Mouse (Mus musculus) ovary, postnatal 36 days (tissue): ENCODE data around the gene Galnt3.

Experiments
- DNase-seq: peaks from one replicate; pipeline ENCODE4 v3.0.0; 2022; ENCODE audit warnings: low spot score, mixed read lengths

Galnt3 gene

DNA sequence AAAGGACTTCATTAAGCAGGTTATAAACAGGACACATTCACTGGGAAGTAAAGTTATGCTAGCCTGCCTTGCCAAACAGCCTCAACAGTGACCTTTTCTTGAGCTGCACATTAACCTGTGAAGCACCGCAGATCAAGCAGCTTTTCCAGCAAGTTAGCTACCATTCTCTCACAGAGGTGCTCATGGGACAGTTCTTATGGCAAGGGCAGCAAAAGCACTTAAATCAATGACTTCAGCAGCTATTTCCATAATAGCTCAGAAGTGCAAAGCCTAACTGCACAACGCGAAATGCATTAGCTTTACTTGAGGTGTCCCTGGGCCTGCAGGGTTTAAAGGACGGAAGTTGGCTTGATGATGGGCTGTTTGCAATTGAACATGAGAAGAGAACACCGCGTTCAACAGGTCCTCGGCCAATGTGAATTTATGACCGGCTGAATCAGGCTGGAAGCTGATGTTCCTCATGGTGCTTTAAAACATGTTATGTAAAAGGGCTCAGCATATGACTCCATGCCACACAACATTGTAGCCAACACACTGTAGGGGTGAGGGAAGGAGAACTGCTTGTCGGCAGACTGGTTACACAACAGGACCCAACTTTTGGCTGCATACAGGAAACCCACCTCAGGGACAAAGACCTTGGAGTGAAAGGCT lies 16.8 kb downstream of the Galnt3 start:
- DNase-seq, result no peak

- DNase-seq, result no peak
These were observed 20.9 kb downstream of the Galnt3 start for GRCm38 (mm10) chr2:66103740-66104436.

DNA sequence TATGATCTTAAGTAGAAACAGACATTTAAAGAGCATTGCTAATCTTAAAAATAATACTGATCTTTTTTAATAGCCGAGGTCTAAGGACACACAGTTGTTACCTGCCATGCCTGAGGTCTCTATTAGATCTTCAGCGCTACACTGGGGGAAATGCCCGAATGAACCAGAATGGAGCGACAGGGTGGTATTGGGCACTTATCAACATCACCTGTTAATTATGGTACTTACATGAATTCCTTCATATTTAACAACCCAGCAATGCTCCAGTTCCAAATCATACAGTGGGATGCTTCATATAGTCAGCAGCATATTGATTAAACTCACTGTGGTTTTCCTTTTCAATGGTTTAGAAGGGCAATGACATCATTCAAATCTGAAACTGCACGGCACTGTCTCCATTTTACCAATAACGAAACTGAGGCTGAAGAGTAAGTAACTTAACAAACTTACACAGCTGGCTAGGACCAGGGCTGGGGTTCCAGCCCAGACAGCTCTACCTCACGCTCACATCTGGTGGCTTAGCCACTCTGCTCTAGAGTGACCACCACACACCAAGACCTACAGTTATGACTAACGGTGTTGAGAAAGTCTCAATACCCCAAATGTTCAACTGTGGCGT lies 23.0 kb downstream of the Galnt3 start:
- no peak for DNase-seq

DNA sequence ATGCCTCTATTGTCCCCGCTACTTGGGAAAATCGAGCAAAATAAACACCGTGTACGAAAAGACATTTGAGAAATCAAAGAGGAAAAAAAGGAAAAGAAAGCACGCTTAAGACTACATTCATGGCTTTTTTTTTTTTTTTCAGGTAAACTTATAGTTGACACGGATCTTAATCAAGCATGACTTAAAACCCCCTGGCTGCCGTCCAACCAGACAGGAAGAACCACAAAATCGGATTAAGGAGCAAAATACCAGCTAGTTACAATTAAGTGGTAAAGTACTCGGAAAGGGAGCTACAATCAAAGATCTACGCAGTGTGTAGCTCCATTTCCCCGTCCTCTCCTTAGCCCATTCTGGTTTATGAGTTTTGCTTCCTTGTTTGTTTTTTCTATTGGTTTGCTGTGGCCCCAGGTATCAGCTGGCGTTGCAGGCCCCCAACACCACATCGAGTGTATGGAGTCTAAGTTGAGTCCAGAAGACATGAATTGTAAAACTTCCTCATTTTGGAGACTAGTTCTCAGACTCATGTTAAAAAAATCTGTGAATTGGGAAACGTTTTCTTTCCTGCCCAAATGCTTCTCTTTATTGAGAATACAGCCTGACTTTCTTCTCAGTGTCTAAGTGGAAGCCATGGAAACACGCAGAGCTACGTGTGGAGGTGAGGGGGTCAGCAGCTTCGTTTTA lies 24.0 kb downstream of the Galnt3 start:
- no peak for DNase-seq

- DNase-seq, result no peak
These were observed 24.6 kb downstream of the Galnt3 start for GRCm38 (mm10) chr2:66100239-66100638.

DNA sequence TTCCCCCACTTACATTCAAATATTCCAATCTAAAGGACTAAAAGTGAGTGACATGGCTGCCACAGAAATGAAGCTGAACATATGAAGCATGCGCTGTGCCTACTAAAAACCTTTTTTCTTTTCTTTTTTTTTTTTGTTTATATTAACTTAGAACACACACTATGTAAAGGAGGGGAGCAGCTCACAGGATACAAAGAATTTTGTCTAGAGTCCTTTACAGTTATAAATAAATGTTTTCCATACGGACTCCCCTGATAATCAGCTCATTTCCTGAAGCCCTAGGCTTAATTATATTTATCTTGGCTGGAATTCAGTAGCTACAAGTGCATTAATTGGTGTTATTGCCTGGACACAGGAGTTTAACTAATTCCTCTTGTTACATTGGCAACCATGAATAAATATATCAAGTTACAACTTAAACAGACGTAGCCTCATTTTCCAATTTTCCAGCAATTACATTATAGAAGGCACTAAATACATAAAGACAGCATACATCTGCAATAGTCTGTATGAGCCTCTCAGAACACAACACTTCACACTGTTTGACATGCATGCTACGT lies 30.1 kb downstream of the Galnt3 start:
- no peak for DNase-seq

DNA sequence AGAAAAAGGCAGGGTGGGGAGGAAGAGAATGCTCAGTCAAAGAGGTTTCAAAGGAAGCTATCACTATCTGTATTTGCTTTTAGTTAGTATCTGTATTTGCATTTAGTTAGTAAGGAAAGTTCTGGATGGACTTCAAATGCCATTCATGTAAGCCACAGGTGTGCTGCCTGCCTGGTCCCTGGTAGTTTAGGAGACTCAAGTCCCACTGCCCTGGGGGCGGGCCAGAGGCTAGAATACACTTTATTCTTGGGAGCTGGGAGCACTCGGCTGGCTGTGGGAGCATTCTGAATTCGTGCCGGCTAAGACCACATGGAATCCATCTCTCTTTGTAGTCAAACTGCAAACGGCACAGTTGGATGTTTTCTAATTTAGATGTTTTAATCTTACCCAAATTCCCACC lies 33.5 kb downstream of the Galnt3 start:
- no peak for DNase-seq

DNA sequence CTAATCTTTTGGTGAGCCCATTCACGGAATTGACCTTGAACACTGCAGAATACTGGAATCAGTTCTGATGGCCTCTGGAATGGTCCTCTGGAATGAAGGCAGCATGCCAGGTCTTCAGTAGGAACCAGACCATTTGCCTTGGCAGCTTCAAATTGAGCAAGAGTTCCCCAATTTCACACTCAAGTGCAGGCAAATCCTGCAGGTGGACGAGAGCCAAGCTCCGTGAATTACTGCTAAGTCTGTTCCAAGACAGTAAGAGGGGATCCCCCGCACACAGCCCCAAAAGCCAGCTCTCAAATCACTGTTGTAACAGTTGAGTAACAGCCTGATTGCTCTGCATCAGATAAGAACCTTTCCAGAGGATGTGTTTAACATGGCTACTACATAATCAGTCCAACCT lies 42.9 kb downstream of the Galnt3 start:
- DNase-seq, result no peak

GRCm38 (mm10) chr2:66080731-66081130 lies 44.1 kb downstream of the Galnt3 start:
- DNase-seq, result no peak

GRCm38 (mm10) chr2:66069454-66069853 lies 55.3 kb downstream of the Galnt3 start:
- no peak for DNase-seq

DNA sequence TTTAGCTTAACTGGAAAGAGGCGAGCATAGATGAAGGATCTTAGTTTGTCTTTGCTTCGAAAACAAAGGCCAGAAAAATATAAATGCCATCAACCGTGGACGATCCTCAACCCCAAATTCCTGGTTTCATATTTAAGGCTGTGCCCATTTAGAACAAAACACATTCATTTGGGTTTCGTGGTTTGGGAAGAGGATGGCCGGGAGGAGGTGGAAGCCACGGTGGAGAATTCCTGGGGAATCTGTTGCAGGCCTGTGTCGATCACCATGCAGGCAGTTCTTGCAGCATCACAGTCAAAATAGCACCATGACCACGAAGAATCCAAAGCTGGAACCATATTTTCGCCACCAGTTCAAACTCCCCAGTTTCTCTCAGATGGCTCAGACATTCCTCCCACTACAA lies 61.5 kb downstream of the Galnt3 start:
- no peak for DNase-seq

DNA sequence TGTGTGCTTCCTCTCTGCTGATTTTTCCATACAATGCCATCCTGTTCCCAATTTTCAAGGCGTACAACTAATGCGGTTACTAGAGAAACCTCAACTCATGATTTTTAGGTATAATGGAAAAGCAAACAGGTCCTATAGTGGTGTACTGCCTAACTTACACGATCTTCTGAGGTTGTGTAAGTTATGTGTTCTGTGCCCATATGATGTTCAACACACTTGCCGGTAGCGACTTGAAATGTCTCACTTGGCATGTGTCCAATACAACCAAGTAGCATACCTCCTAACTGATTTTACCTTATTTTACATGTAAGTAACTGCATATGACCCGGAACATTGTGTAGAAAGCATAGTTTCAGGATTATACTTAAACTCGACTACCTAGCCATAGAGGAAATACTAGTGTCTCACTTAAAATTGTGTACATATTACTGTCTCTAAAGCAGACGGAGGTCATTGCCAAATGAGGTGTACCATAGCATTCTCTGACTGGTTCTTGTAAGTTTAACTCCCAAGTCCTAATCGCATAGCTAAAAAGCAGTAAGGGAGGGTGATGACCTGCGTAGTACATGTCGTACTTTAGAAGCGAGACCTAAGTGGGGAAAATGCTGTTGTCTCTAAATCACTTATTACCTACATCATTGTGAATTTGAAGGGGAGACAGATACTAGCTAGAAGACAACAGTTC lies 80.2 kb downstream of the Galnt3 start:
- no peak for DNase-seq

DNA sequence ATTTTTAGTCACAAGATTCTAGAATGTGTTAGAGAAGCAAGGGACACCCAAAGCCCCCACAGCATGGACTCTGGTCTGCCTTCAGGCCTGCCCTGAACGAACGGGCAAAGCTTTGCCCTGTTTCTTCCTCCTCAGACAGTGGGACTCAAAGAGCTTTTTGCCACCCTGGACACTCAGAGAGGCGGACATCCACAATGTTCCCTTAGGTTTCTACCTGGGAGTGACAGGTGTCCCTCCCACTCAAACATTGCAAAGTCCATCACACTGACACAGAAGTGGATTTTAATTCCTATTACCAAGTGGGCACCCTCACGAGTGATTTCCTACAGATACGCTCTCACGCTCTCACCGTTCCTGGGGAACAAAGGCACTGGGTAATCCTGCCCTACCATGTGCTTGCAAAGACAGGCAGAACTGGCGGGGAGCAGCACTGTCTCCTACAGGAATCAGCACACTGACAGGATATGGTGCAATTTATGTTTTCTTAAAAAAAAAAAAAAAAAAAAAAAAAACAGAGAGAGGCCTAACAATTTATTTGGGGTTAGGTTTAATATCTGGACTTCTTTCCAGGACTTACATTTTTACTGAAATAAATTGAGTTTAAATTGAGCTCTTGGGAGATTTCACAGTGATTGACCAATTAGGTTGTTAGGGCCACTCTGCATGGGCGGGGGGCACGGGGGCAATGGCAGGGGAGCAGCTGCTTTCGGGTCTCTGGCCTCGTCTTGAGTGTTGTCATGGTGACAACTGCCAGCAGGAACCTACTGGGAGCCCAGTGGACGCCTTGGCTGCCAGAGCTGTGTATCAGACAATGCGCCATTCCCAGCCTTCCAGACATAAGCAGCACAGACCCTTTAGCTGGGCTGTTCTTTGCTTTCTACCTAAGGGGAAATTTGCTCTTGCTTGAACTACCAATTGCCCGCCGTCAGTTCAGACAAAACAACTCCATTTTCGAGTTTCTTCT lies 81.1 kb downstream of the Galnt3 start:
- no peak for DNase-seq

GRCm38 (mm10) chr2:66041917-66042419 lies 82.8 kb downstream of the Galnt3 start:
- DNase-seq, result peak; percentile 22

DNA sequence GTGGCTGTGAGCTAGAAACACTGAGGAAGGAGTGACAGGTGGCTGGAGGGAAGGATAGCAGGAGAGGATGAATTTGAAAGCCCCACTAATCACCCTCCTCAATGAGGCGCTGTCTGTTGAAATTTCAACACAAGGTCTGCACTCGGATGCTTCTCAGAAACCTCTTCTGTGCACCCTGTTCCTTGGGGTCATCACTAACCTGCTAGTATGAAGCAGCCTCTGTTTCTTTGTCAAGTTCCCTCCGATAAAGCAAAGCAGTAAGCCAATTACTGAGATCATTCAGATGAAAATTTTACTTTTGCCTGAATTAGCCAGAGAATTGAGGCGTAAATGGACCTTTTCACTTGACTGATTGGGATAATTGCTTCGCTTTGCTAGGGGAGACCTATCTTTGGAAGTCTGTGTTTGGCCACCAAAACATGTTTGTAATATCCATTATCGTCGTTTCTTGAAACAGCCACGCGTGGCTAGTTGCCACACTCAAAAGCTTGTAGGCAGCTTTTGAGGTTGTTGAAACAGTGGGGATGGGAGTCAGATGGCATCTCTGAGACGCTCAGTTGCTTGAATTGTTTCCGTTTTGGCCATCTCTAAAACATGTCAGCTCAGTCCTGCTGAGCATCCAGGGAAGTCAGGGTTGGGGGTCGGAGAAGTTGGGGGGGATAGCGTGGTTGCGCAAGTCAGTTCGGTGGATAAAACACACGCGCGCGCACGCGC lies 83.4 kb downstream of the Galnt3 start:
- DNase-seq, result no peak

DNA sequence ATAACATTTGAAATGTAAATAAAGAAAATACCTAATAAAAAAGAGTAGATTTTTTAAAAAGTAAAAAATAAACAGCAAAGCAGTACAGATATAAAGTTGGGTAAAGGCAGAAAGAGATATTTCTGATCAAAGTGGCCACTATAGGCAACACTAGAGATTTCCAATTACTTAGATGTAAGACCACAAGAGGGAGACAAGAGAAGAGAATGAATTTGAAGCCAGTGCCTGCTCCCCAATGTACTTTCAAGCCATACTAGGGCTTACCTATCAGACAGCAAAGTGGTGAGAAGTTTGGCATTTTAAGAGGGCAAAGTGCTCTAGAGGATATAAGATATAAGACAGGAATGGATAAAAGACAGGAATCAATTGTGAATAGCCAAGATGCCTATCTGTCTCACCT lies 84.2 kb downstream of the Galnt3 start:
- DNase-seq, result no peak

- peak; percentile 73 for DNase-seq
These were observed 89.7 kb downstream of the Galnt3 start for GRCm38 (mm10) chr2:66034907-66035679.
